Mouse (Mus musculus): ENCODE data around the gene Elmo2. TPM values are rescaled to one million over a fixed set of nuclear protein-coding genes. Genes with fewer than 3 reads are reported as not detected.

Gene Elmo2
- polyA plus RNA-seq, 1 experiment: 54.6 TPM

GRCm38 (mm10) chr2:165252801-165253200, 73.5 kb downstream of the Elmo2 start:
- TF ChIP-seq POLR2A (IDR thresholded peaks at IDR 0.05; ENCODE audit: borderline replicate concordance, low read depth, low read length) (no peak), CTCF (IDR thresholded peaks at IDR 0.05; ENCODE audit: low read depth, low read length) (no peak)
- H3K4me1 ChIP-seq (ENCODE audit: control insufficient read depth, insufficient read depth, low read length): 0 out of 2 replicates have a peak, but pooled peaks cover 4% of the 10 kb centered on the region
- no peak overlapping the region for H3K27ac ChIP-seq (ENCODE audit: insufficient read depth, low read depth, low read length)
- no peak overlapping the region for H3K4me3 ChIP-seq (ENCODE audit: insufficient read depth, low read length)

DNA sequence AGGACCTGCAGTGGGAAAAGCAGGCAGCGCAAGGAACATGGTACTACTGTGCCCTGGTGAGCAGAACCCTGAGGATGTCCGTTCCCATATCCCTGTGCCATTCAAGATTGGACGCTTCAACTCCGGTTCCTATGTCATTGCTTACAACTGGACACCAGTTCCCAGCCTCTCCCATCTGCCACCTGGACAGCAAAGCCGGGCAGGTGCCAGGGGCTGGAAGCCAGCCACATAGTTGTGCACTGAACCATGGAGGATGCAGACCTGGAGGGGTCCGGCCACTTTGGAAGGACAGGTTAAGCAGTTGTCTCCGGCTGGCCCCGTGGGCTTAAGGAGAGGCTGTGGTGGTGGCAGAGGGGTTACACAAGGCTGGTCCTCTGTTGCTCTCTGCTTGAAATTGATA, 73.9 kb downstream of the Elmo2 start:
- TF ChIP-seq CTCF (IDR thresholded peaks at IDR 0.05; ENCODE audit: low read depth, low read length) (no peak), POLR2A (IDR thresholded peaks at IDR 0.05; ENCODE audit: borderline replicate concordance, low read depth, low read length) (no peak)
- 0 out of 2 replicates have a peak, but pooled peaks cover 4% of the 10 kb centered on the region for H3K4me1 ChIP-seq (ENCODE audit: control insufficient read depth, insufficient read depth, low read length)
- no peak overlapping the region for H3K4me3 ChIP-seq (ENCODE audit: insufficient read depth, low read length)
- H3K27ac ChIP-seq (ENCODE audit: insufficient read depth, low read depth, low read length): no peak overlapping the region

GRCm38 (mm10) chr2:165250903-165251302, 75.4 kb downstream of the Elmo2 start:
- Histone ChIP-seq H3K27ac (ENCODE audit: insufficient read depth, low read depth, low read length) (no peak overlapping the region), H3K4me3 (ENCODE audit: insufficient read depth, low read length) (no peak overlapping the region), H3K4me1 (ENCODE audit: control insufficient read depth, insufficient read depth, low read length) (0 out of 2 replicates have a peak, but pooled peaks cover 4% of the 10 kb centered on the region)
- TF ChIP-seq CTCF (IDR thresholded peaks at IDR 0.05; ENCODE audit: low read depth, low read length): no peak

DNA sequence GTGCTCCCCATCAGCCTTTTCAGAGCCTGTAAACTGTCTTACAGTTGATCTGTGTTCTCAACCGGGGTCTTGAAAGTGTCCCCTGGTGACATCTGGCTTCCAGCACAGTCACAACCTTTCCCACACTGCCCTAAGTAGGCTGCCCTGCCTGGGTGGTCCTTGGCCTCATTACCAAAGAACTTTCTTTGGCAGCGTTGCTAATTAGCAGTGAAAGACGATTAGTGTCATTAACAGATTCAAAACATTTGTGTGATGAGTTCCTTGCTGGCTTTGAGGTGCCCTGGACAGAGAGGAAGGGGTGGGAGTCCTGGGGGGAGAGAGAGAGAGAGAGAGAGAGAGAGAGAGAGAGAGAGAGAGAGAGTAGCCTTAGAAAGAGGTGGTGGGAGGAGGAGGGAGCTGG, 77.3 kb downstream of the Elmo2 start:
- TF ChIP-seq POLR2A (IDR thresholded peaks at IDR 0.05; ENCODE audit: borderline replicate concordance, low read depth, low read length) (no peak), CTCF (IDR thresholded peaks at IDR 0.05; ENCODE audit: low read depth, low read length) (no peak)
- no peak overlapping the region for H3K27ac ChIP-seq (ENCODE audit: insufficient read depth, low read depth, low read length)
- 0 out of 2 replicates have a peak, but pooled peaks cover 4% of the 10 kb centered on the region for H3K4me1 ChIP-seq (ENCODE audit: control insufficient read depth, insufficient read depth, low read length)
- H3K4me3 ChIP-seq (ENCODE audit: insufficient read depth, low read length): no peak overlapping the region

- H3K4me3 ChIP-seq (ENCODE audit: insufficient read depth, low read length): no peak overlapping the region
- no peak overlapping the region for H3K27ac ChIP-seq (ENCODE audit: insufficient read depth, low read depth, low read length)
- 0 out of 2 replicates have a peak, but pooled peaks cover 4% of the 10 kb centered on the region for H3K4me1 ChIP-seq (ENCODE audit: control insufficient read depth, insufficient read depth, low read length)
- no peak for TF ChIP-seq CTCF (IDR thresholded peaks at IDR 0.05; ENCODE audit: low read depth, low read length)
- TF ChIP-seq POLR2A (IDR thresholded peaks at IDR 0.05; ENCODE audit: borderline replicate concordance, low read depth, low read length): no peak
Measured at GRCm38 (mm10) chr2:165246349-165246748, 79.9 kb downstream of the Elmo2 start.

GRCm38 (mm10) chr2:165243122-165243720, 83.1 kb downstream of the Elmo2 start:
- TF ChIP-seq CTCF (IDR thresholded peaks at IDR 0.05; ENCODE audit: low read depth, low read length): no peak
- no peak for TF ChIP-seq POLR2A (IDR thresholded peaks at IDR 0.05; ENCODE audit: borderline replicate concordance, low read depth, low read length)
- Histone ChIP-seq H3K4me3 (ENCODE audit: insufficient read depth, low read length) (no peak overlapping the region), H3K4me1 (ENCODE audit: control insufficient read depth, insufficient read depth, low read length) (no peaks in the 10 kb centered on the region), H3K27ac (ENCODE audit: insufficient read depth, low read depth, low read length) (no peak overlapping the region)

DNA sequence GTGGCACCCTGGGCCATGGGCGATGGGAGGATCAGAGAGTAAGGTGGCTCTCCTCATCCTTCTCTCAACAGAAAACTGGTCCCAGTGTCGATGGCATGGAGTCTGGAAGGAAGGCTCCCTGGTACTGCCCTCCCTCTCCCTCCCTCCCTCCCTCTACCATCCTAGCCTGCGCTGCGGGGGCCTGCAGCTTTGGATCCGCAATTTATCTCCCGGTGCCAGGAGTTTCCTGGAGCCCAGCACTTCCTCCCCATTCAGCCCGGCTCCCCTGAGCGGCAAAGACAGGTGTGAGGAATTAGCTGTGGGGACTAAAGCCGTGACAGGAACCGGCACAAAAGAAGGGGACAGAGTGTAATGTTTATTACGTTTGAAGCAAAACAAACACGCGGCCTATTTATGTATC, 83.7 kb downstream of the Elmo2 start:
- Histone ChIP-seq H3K27ac (ENCODE audit: insufficient read depth, low read depth, low read length) (no peak overlapping the region), H3K4me1 (ENCODE audit: control insufficient read depth, insufficient read depth, low read length) (no peaks in the 10 kb centered on the region), H3K4me3 (ENCODE audit: insufficient read depth, low read length) (no peak overlapping the region)
- no peak for TF ChIP-seq CTCF (IDR thresholded peaks at IDR 0.05; ENCODE audit: low read depth, low read length)
- TF ChIP-seq POLR2A (IDR thresholded peaks at IDR 0.05; ENCODE audit: borderline replicate concordance, low read depth, low read length): no peak

- no peak overlapping the region for H3K27ac ChIP-seq (ENCODE audit: insufficient read depth, low read depth, low read length)
- TF ChIP-seq POLR2A (IDR thresholded peaks at IDR 0.05; ENCODE audit: borderline replicate concordance, low read depth, low read length): no peak
- TF ChIP-seq CTCF (IDR thresholded peaks at IDR 0.05; ENCODE audit: low read depth, low read length): no peak
- H3K4me3 ChIP-seq (ENCODE audit: insufficient read depth, low read length): no peak overlapping the region
- no peaks in the 10 kb centered on the region for H3K4me1 ChIP-seq (ENCODE audit: control insufficient read depth, insufficient read depth, low read length)
Measured at GRCm38 (mm10) chr2:165241786-165242185, 84.5 kb downstream of the Elmo2 start.

- Histone ChIP-seq H3K4me1 (ENCODE audit: control insufficient read depth, insufficient read depth, low read length) (no peaks in the 10 kb centered on the region), H3K27ac (ENCODE audit: insufficient read depth, low read depth, low read length) (no peak overlapping the region), H3K4me3 (ENCODE audit: insufficient read depth, low read length) (no peak overlapping the region)
- TF ChIP-seq POLR2A (IDR thresholded peaks at IDR 0.05; ENCODE audit: borderline replicate concordance, low read depth, low read length) (no peak), CTCF (IDR thresholded peaks at IDR 0.05; ENCODE audit: low read depth, low read length) (no peak)
Measured at GRCm38 (mm10) chr2:165240371-165240770, 85.9 kb downstream of the Elmo2 start.

DNA sequence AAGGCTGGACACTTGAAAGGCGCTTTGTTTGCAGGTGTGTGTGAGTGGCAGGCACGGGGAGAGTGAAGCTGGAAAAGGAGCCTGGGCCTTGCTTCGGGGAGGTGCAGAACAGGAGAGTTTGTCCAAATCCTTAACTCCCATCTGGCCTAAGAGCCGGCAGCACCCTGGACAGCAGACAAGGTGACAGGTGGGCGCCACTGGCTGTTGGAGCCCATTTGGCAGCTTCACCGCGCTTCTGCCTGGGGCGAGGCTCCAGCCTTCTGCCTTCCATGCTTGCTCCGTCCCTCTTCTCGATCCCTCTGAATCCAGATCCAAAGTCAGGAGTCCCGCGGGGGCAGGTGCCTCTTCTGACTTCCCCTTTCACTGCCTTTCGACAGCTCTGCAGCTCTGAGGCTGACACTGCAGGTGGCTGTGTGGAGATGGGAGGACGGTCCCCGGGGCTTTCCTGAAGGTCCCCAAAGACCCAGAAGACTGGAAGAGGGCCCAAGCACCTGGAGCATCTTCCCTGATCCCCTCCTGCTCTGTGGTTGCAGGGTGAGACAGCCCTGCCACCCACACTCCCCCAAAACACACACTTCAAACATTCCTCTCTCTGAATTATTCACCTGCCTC, 86.6 kb downstream of the Elmo2 start:
- H3K4me3 ChIP-seq (ENCODE audit: insufficient read depth, low read length): no peak overlapping the region
- H3K4me1 ChIP-seq (ENCODE audit: control insufficient read depth, insufficient read depth, low read length): no peaks in the 10 kb centered on the region
- TF ChIP-seq POLR2A (IDR thresholded peaks at IDR 0.05; ENCODE audit: borderline replicate concordance, low read depth, low read length) (no peak), CTCF (IDR thresholded peaks at IDR 0.05; ENCODE audit: low read depth, low read length) (no peak)
- no peak overlapping the region for H3K27ac ChIP-seq (ENCODE audit: insufficient read depth, low read depth, low read length)
